Mouse (Mus musculus) liver, adult 2 months (tissue): ENCODE results near the gene Tbx1.

Experiments
- CTCF ChIP-seq: fragments of 200-500 bp; IDR thresholded peaks from 2 replicates; pipeline ENCODE4 v1.5.1; 2011; ENCODE audit warnings: low read depth, low read length, control low read depth
- POLR2A ChIP-seq: fragments of 200-500 bp; IDR thresholded peaks from 2 replicates; pipeline ENCODE4 v1.6.1; 2011; ENCODE audit warnings: low read length, control low read depth; ENCODE audit not compliant: insufficient read depth; ENCODE audit errors: extremely low read depth

DNA sequence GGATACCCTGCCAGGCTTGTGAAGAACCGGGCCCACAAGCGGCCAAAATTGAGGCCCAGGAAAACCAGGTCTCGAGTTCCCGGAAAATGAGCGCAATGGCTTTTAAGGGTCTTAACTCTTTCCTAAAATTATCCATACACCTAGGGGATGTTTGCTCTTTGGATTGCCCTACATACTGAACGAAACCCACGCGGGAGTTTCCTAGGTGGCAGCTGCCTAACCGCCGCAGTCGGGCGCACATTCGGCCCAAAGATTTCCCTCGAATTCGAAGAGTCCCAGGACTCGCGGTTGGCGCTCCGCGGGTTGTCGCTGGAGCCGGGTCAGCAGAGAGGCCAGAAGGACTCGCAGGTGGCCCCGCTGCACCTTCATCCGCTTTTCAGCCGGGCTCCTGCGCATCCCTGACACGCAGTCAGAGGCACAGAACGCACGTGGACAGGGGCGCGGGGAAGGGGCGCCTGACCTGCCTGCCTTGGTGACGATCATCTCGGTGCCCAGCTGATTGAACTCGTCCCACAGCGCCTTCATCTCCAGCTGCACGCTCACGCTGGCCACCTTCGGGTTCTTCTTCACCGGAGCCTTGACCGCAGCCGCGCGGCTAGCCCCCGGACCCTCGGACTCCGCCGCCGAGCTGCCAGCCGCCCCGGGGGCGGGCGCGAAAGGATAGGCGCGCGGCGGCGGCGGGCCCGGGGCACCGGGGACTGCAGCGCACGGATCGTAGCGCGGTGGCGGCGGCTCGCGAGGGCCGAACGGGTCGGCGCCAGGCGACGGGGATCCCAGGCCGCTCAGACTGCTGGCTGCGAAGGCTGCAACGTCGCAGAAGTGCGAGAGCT lies 4.2 kb downstream of the Tbx1 start:
- TF ChIP-seq CTCF: no peak
- TF ChIP-seq POLR2A: no peak
